8 mouse cellular contexts compared by ENCODE assay signal in genomic region chr15:89059161-89059931, GRCm38 (mm10). TPM values are rescaled to one million over a fixed set of nuclear protein-coding genes. Genes with fewer than 3 reads are reported as not detected.
DNase-seq lines count a peak whose midpoint lies in the region; ATAC-seq lines count a peak whose summit lies in the region.

Panx2 (plus strand) TSS chr15:89059734.

- H3K9ac ChIP-seq in heart, embryonic 14.5 days (ENCODE audit: low read length) = peak within 1 kb of the TSS; percentile 78
- H3K9ac ChIP-seq in neural tube, embryonic 11.5 days (ENCODE audit: low read length) = peak within 1 kb of the TSS; percentile 74

- H3K27me3 ChIP-seq in heart, embryonic 14.5 days (ENCODE audit: control insufficient read depth, insufficient read depth, low read length) = peaks cover 28% of the 10 kb centered on the region
- H3K27me3 ChIP-seq in neural tube, embryonic 11.5 days (ENCODE audit: control insufficient read depth, insufficient read depth, low read length) = peaks cover 18% of the 10 kb centered on the region

- H3K9me3 ChIP-seq in heart, embryonic 14.5 days (ENCODE audit: control insufficient read depth, low read length) = no peaks in the 10 kb centered on the region
- H3K9me3 ChIP-seq in neural tube, embryonic 11.5 days (ENCODE audit: control insufficient read depth, low read length) = no peaks in the 10 kb centered on the region

- peak within 1 kb of the TSS; percentile 63 to 77 for H3K4me3 ChIP-seq in heart, embryonic 14.5 days (ENCODE audit: control insufficient read depth in 1 of 2, insufficient read depth in 1 of 2, low read depth in 1 of 2, low read length in 2 of 2)
- H3K4me3 ChIP-seq in neural tube, embryonic 11.5 days (ENCODE audit: low read depth, low read length) = peak within 1 kb of the TSS; percentile 77

- WGBS in heart, embryonic 14.5 days = 2% methylated on average over 27 of the region's 57 CpGs
- under 1% methylated on average over 41 of the region's 57 CpGs for WGBS in neural tube, embryonic 11.5 days

- 0 out of 4 replicates have a peak within 1 kb of the TSS, but pooled peaks of 1 of the 2 experiments have one; percentile 35 for H3K27ac ChIP-seq in heart, embryonic 14.5 days (replicated peaks in 1 of 2; ENCODE audit: control insufficient read depth in 1 of 2, insufficient read depth in 1 of 2, low read depth in 2 of 2, low read length in 2 of 2)
- H3K27ac ChIP-seq in neural tube, embryonic 11.5 days (ENCODE audit: low read depth, low read length) = no peak within 1 kb of the TSS

- ATAC-seq in heart, embryonic 14.5 days (ENCODE audit: insufficient number of reproducible peaks, insufficient read depth, low FRiP score, low read depth) = peak; percentile 33; the same call in 1 of the 2 replicates
- ATAC-seq in neural tube, embryonic 11.5 days (ENCODE audit: insufficient read depth, low FRiP score, low TSS enrichment) = no peak

- H3K4me1 ChIP-seq in heart, embryonic 14.5 days (ENCODE audit: control insufficient read depth in 2 of 2, insufficient read depth in 2 of 2, low read length in 2 of 2) = peaks cover 5 to 8% of the 10 kb centered on the region in 2 experiments; a peak in 3 of 4 replicates
- H3K4me1 ChIP-seq in neural tube, embryonic 11.5 days (ENCODE audit: control insufficient read depth, insufficient read depth, low read length) = no peaks in the 10 kb centered on the region; the same call in 1 of the 2 replicates

- H3K36me3 ChIP-seq in heart, embryonic 14.5 days (ENCODE audit: control insufficient read depth, insufficient read depth, low read length) = peaks cover 11% of the 10 kb centered on the region
- no peaks in the 10 kb centered on the region for H3K36me3 ChIP-seq in neural tube, embryonic 11.5 days (ENCODE audit: control insufficient read depth, insufficient read depth, low read length)

- H3K4me2 ChIP-seq in heart, embryonic 14.5 days (ENCODE audit: low read length) = peak within 1 kb of the TSS; percentile 76
- H3K4me2 ChIP-seq in neural tube, embryonic 11.5 days (ENCODE audit: low read depth) = peak within 1 kb of the TSS; percentile 86

- peak; percentile 75 for DNase-seq in heart, adult 11 months
- no peak for DNase-seq in heart, adult 8-10 months (ENCODE audit: low spot score)
- DNase-seq in urinary bladder, adult 2 months (ENCODE audit: low spot score) = peak; percentile 20
- DNase-seq in urinary bladder, postnatal 10 days (ENCODE audit: low spot score) = no peak
- peak in 1 of 2 experiments; percentile 57 for DNase-seq in left cerebral cortex, postnatal 36 days (ENCODE audit: low spot score in 2 of 2)
- DNase-seq in neural tube, embryonic 11.5 days (ENCODE audit: low spot score) = peak; percentile 43
- DNase-seq in MN1 (ENCODE audit: low spot score) = no peak

- intact Hi-C loops in left cerebral cortex, postnatal 36 days (cut with DNase I) = loop anchor here (10.0 kb wide), 1 partner anchor 235 kb away; no protein-coding TSS in a partner anchor

RNA-seq across cellular contexts. Expression of gene Panx2, which starts in this region (rescaled TPM):
- 1 to 10 TPM; 1.1 to 2.1 (median 1.7) TPM for total RNA-seq in heart, adult 8-10 months (2022)
- 0.67 and 0.78 TPM in 2 replicates for polyA plus RNA-seq in urinary bladder, adult 2 months (2012; rRNA removed)
- 2.3 and 2.6 TPM in 2 replicates for polyA plus RNA-seq in heart, embryonic 14.5 days (2014; fragmentation: Nextera tagmentation; extraction: Ambion mirVana)
- total RNA-seq in left cerebral cortex, postnatal 36 days (2021) = 100 to 1,000 TPM; 100 to 103 TPM
- polyA plus RNA-seq in neural tube, embryonic 11.5 days (2014; fragmentation: Nextera tagmentation; extraction: Ambion mirVana) = 0.45 and 0.88 TPM in 2 replicates

Comparison
In these comparisons a context has a peak if more than half of its experiments do, and no peak if none do; other contexts are left out.
1. RNA of gene Panx2 (total RNA-seq): 100 to 103 TPM in left cerebral cortex, postnatal 36 days; 1.1 to 2.1 TPM in heart, adult 8-10 months; every median in the first group is over 10 times any median in the second.
2. Peak in DNase-seq in urinary bladder, adult 2 months; RNA of the gene not detected or under 1 TPM.
3. Peak in DNase-seq, H3K4me3 ChIP-seq, H3K9ac ChIP-seq and H3K4me2 ChIP-seq in neural tube, embryonic 11.5 days; RNA of the gene not detected or under 1 TPM.